Mouse (Mus musculus) kidney, embryonic 16.5 days (tissue): ENCODE data around the gene Bcl10. TPM values are rescaled to one million over a fixed set of nuclear protein-coding genes. Genes with fewer than 3 reads are reported as not detected.
"Not testable (repeated sequence)": the region's sequence is repeated elsewhere in the genome, so short reads cannot be mapped to it uniquely, and the experiment has no call there.

Experiments
- ATAC-seq: fragments of 200-750 bp; cut with Nextera tagmentation; 2 replicates; pipeline ENCODE4 v1.8.0; 2017; ENCODE audit warnings: moderate TSS enrichment; ENCODE audit not compliant: low FRiP score, low TSS enrichment
- H3K27ac ChIP-seq: fragments of 300-500 bp; sonication (generic); 2 replicates; pipeline ENCODE4 v1.5.1; 2014; ENCODE audit warnings: low read length
- H3K27me3 ChIP-seq: fragments of 300-500 bp; sonication (generic); 2 replicates; pipeline ENCODE4 v1.6.1; 2014; ENCODE audit warnings: low read length, control low read depth, mixed read lengths; ENCODE audit not compliant: insufficient read depth
- H3K36me3 ChIP-seq: fragments of 300-500 bp; sonication (generic); 2 replicates; pipeline ENCODE4 v1.6.1; 2014; ENCODE audit warnings: low read length, control low read depth, mixed read lengths; ENCODE audit not compliant: insufficient read depth
- H3K4me1 ChIP-seq: fragments of 300-500 bp; sonication (generic); 2 replicates; pipeline ENCODE4 v1.6.1; 2014; ENCODE audit warnings: low read length, control low read depth, mixed read lengths; ENCODE audit not compliant: insufficient read depth
- H3K4me2 ChIP-seq: fragments of 300-500 bp; sonication (generic); replicated peaks from 2 replicates; pipeline ENCODE4 v1.6.1; 2014; ENCODE audit warnings: low read depth, low read length
- H3K4me3 ChIP-seq: fragments of 300-500 bp; sonication (generic); 2 replicates; pipeline ENCODE4 v1.5.1; 2014; ENCODE audit warnings: mild to moderate bottlenecking, low read length
- H3K9ac ChIP-seq: fragments of 300-500 bp; sonication (generic); replicated peaks from 2 replicates; pipeline ENCODE4 v1.6.1; 2014; ENCODE audit warnings: low read length
- H3K9me3 ChIP-seq: fragments of 300-500 bp; sonication (generic); 2 replicates; pipeline ENCODE4 v1.6.1; 2016; ENCODE audit warnings: low read length, control low read depth
- WGBS: fragments of 180-500 bp; shearing (Covaris S2); extraction: QIAGEN DNeasy Blood & Tissue Kit; methylation state at CpG from one replicate; pipeline ENCODE4 v1.1.7; 2014; 5-methylcytosine and 5-hydroxymethylcytosine counted together
- polyA plus RNA-seq: library from polyadenylated mRNA; unstranded; fragments of >200 nt; fragmentation: Nextera tagmentation; extraction: Ambion mirVana; gene quantifications from 2 replicates; pipeline ENCODE4 v1.2.1, GENCODE M21; 2015

Bcl10 gene
- polyA plus RNA-seq, 1 experiment from 2014 or later = 56.2 TPM

DNA sequence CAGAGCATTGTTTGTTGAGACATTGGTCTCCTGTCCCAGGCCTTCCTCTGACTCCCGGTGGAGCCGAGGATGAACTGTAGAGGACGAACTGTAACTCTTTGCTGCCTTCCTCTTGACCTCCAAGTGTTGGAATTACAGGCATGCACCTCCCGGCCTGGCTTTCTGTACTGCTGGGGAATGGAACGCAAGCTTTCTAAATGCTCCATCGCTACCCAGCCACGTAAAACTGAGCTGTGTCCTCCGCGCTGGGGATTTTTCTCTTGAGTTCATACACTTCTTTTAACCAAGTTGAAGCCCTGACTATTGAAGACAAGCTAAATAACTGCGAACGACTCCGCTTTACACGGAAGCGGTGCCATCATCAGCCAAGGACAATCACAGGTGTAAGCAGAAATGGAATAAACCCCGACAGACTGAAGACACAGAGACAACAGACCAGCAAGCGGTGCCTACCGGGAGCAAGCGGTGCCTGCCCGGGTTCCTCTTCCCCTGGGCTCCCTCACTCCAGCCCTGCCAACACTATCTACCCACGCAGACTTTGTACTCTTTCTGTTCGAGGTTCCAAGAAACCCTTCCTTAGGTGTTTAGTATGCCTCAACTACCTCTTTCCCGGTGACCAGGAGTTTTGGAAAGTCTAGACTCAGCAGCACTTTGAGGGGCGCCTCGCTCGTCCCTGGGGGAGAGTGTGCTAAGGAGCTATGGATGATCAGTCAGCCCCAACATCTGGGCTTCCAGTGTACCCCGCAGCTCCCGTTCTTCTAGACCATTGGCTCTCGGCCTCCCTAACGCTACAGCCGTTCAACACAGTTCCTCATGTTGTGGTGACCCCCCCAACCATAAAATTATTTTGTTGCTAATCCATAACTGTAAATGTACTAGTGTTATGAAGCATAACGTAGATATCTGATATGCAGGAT is 40.8 kb downstream of the Bcl10 start:
- peaks cover 23% of the 10 kb centered on the region for H3K4me1 ChIP-seq
- peak overlapping the region; percentile 52 for H3K4me2 ChIP-seq
- H3K27me3 ChIP-seq = peaks cover 12% of the 10 kb centered on the region
- H3K27ac ChIP-seq = peak overlapping the region; percentile 61; the same call in 1 of the 2 replicates
- peak overlapping the region; percentile 15 for H3K4me3 ChIP-seq
- H3K9ac ChIP-seq = peak overlapping the region; percentile 37; the same call in 1 of the 2 replicates
- H3K36me3 ChIP-seq = no peaks in the 10 kb centered on the region
- H3K9me3 ChIP-seq = peaks cover 3% of the 10 kb centered on the region; the same call in 1 of the 2 replicates
- 16% methylated on average over 31 of the region's 31 CpGs for WGBS
- peak; percentile 62 for ATAC-seq

DNA sequence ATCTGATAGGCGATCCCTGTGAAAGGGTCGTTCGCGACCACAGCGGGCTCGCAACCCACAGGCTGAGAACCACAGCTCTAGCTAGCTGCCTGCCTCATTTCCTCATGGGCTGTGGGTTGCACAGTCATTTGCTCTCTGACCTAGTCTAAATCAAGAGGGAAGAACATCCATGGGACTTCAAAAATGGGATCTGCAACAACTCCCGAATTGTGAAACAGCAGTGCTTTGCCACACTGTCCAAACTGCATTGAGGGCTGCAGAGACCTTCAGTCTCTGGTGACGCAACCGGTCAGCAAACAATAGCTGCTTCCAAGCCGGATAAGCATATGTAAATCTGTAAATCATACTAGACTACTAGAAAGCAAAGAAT is 41.4 kb downstream of the Bcl10 start:
- WGBS = 22% methylated on average over 10 of the region's 10 CpGs
- Histone ChIP-seq H3K9ac (no peak overlapping the region), H3K4me1 (peaks cover 26% of the 10 kb centered on the region), H3K9me3 (no peaks in the 10 kb centered on the region), H3K4me3 (peak overlapping the region; percentile 15), H3K4me2 (peak overlapping the region; percentile 52), H3K36me3 (no peaks in the 10 kb centered on the region), H3K27ac (peak overlapping the region; percentile 61; the same call in 1 of the 2 replicates), H3K27me3 (peaks cover 12% of the 10 kb centered on the region)
- peak; percentile 36; the same call in 1 of the 2 replicates for ATAC-seq

DNA sequence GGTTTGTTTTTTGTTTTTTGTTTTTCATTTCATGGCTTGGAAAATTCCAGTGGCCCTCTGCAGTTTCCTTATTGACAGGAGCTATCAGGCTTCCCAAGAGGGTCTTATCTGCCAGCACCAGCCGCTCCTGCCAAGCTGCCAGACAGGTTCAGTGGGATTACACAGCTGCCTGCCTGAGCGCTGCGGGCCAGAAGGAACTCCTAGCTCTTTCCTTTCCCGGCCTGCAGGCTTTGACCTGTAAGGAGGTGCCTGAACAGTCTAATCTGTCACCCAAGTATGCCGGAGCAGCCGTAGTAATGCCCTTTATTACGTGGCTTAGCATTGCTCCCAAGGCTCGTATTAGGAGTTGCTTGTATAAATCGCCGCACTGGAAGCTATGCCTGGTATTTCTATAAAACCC is 41.9 kb downstream of the Bcl10 start:
- WGBS = 20% methylated on average over 10 of the region's 10 CpGs
- Histone ChIP-seq H3K27me3 (peaks cover 12% of the 10 kb centered on the region), H3K4me1 (peaks cover 28% of the 10 kb centered on the region), H3K36me3 (no peaks in the 10 kb centered on the region), H3K4me2 (peak overlapping the region; percentile 52), H3K4me3 (no peak overlapping the region), H3K9me3 (no peaks in the 10 kb centered on the region), H3K27ac (peak overlapping the region; percentile 61; the same call in 1 of the 2 replicates), H3K9ac (no peak overlapping the region)
- peak; percentile 69 for ATAC-seq

DNA sequence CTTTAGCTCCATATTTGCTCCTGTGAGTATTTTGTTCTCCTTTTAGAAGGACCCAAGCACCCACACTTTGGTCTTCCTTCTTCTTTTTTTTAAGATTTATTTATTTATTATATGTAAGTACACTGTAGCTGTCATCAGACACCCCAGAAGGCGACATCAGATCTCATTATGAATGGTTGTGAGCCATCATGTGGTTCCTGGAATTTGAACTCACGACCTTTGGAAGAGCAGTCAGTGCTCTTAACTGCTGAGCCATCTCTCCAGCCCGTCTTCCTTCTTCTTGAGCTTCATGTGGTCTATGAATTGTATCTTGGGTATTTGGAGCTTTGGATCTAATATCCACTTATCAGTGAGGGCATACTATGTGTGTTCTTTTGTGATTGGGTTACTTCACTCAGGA is 43.0 kb downstream of the Bcl10 start:
- not testable (repeated sequence) for H3K9me3 ChIP-seq, H3K4me3 ChIP-seq, H3K27ac ChIP-seq, H3K9ac ChIP-seq, H3K4me2 ChIP-seq, H3K36me3 ChIP-seq, ATAC-seq
- WGBS = 82% methylated on average over 3 of the region's 3 CpGs
- Histone ChIP-seq H3K4me1 (peaks cover 28% of the 10 kb centered on the region), H3K27me3 (peaks cover 12% of the 10 kb centered on the region)

DNA sequence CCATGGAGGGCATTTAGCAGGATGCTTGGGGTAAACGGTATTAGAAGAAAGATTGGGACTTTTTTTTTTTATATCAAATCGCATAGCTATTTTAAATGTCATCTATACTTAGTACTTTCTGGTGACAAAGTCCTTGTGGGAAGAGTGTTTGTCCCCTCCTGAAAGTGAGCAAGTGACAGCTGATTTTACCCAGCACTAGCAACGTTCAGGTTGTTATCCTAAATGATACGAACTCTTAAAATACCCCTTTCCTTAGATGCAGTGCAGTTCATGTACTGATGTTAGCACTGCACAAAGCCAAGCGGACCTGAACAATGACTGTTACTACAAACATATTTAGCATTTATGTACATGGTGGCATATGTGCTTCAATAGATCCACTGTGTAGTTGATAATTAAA is 44.2 kb downstream of the Bcl10 start:
- Histone ChIP-seq H3K27ac (no peak overlapping the region), H3K4me3 (no peak overlapping the region), H3K4me1 (peaks cover 28% of the 10 kb centered on the region), H3K4me2 (no peak overlapping the region), H3K9ac (no peak overlapping the region), H3K9me3 (no peaks in the 10 kb centered on the region), H3K27me3 (peaks cover 11% of the 10 kb centered on the region), H3K36me3 (no peaks in the 10 kb centered on the region)
- 85% methylated on average over 5 of the region's 5 CpGs for WGBS
- no peak for ATAC-seq

DNA sequence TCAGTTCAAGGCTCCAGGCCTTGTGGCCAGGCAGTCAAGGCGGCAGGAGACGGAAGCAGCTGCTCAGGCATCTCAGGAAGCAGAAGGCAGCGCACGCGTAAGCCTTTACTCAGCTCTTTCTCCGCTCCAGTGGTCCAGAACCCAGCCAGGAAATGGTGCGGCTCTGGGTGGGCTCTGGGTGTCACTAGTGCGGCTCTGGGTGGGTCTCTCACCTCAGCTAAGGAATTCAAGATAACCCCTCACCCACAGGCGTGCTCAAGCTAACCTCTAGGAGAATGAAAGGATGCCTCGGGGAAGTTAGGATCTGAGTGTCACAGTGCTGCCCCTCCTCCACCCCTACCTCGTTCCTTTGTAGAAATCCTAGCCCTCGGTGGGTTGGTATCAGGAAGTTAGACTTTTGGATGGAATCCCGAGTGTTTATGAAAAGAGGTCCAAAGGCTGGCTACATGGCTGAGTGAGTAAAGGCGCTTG is 46.5 kb downstream of the Bcl10 start:
- Histone ChIP-seq H3K27me3 (no peaks in the 10 kb centered on the region; the same call in 1 of the 2 replicates), H3K4me1 (peaks cover 15% of the 10 kb centered on the region), H3K9ac (no peak overlapping the region), H3K4me3 (peak overlapping the region; percentile 16; the same call in 1 of the 2 replicates), H3K36me3 (no peaks in the 10 kb centered on the region), H3K9me3 (peaks cover 2% of the 10 kb centered on the region), H3K27ac (peak overlapping the region; percentile 79), H3K4me2 (peak overlapping the region; percentile 39)
- 21% methylated on average over 14 of the region's 14 CpGs for WGBS
- peak; percentile 84 for ATAC-seq

DNA sequence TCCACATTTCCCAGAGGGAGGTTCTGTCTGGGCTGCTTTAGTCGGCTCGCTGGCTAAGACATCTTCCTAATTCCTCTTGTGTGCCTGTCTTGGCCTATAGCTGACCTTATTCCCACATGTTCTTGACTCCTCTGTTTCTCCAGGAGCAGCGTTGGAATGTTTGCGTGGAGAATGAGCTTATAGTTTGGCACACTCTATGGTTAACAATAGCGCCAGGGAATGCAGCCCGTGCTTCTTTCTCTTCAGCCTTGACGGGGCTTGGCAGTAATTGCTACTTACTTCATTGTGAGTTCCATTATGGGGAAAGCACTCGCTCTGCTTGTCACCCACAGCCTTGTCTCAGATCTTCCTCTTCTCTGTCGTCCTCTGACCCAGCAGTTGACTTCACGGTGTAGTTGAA is 48.9 kb downstream of the Bcl10 start:
- Histone ChIP-seq H3K36me3 (no peaks in the 10 kb centered on the region), H3K4me3 (no peak overlapping the region), H3K9me3 (peaks cover 11% of the 10 kb centered on the region), H3K27ac (no peak overlapping the region), H3K4me1 (peaks cover 5% of the 10 kb centered on the region), H3K27me3 (no peaks in the 10 kb centered on the region), H3K9ac (no peak overlapping the region), H3K4me2 (no peak overlapping the region)
- WGBS = 78% methylated on average over 10 of the region's 10 CpGs
- no peak for ATAC-seq

DNA sequence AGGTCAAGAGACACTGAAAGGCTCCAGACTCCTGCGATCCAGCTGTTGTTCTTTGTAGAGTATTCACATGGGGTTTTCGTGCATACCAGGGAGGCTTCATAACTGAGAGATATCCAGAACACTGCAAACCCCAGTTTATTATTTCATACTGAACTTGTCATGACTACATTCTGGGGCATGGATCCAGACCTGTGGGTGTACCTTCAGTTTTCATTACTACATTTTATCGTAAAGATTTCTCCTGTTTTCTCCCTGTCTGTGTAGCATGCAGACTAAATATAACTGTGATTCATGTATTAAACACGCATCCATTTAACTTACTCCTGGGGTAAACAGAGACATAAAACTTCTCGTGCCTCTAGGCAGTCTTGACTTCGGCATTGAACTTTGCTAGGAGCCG is 52.4 kb downstream of the Bcl10 start:
- Histone ChIP-seq H3K4me1 (no peaks in the 10 kb centered on the region), H3K9me3 (peaks cover 18% of the 10 kb centered on the region), H3K27me3 (no peaks in the 10 kb centered on the region), H3K9ac (no peak overlapping the region), H3K4me2 (no peak overlapping the region), H3K4me3 (no peak overlapping the region), H3K27ac (no peak overlapping the region), H3K36me3 (no peaks in the 10 kb centered on the region)
- ATAC-seq = no peak
- 88% methylated on average over 7 of the region's 7 CpGs for WGBS
